Mouse (Mus musculus): ENCODE data around the gene Cmtm6. TPM values are rescaled to one million over a fixed set of nuclear protein-coding genes. Genes with fewer than 3 reads are reported as not detected.
A peak's percentile ranks its signal among the peaks of the same experiment; 100 is the strongest.

The Cmtm6 gene
- polyA plus RNA-seq, 1 experiment from 2014 or later = 87.8 TPM

DNA sequence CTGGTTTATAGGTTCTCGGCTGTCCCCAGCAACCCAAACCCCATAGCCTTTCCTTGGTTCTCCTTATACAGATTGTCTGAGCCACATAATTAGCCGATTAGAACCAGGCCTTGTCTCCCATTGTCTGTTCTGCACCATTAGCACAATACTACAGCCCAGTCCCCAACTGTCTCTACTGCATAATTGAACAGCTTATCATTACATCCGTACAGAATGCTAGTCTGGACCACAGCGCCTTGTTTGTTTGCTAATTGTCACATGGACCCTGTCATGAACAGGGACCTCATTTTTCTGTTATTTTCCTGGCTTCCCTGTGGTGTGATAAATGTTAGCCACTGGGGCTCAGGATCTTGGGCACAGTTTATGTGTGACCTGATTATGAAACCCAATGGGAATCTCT is 29.0 kb downstream of the Cmtm6 start:
- no peak for ATAC-seq
- peaks cover 31% of the 10 kb centered on the region; the same call in 1 of the 2 replicates for H3K36me3 ChIP-seq (ENCODE audit: control insufficient read depth, insufficient read depth)
- TF ChIP-seq CTCF (IDR thresholded peaks at IDR 0.05; ENCODE audit: low read depth) = no peak
- WGBS = 87% methylated on average over 4 of the region's 4 CpGs
- H3K9ac ChIP-seq (ENCODE audit: low read depth, low read length) = no peak overlapping the region
- no peaks in the 10 kb centered on the region for H3K4me1 ChIP-seq (replicated peaks; ENCODE audit: control insufficient read depth, insufficient read depth, low read length)
- no peaks in the 10 kb centered on the region for H3K27me3 ChIP-seq (replicated peaks; ENCODE audit: control insufficient read depth, insufficient read depth, low read length)
- H3K27ac ChIP-seq (ENCODE audit: low read depth, low read length) = no peak overlapping the region
- H3K9me3 ChIP-seq (ENCODE audit: control insufficient read depth) = no peaks in the 10 kb centered on the region
- no peak overlapping the region for H3K4me2 ChIP-seq (replicated peaks; ENCODE audit: low read depth)
- H3K4me3 ChIP-seq (ENCODE audit: low read depth, low read length) = no peak overlapping the region

DNA sequence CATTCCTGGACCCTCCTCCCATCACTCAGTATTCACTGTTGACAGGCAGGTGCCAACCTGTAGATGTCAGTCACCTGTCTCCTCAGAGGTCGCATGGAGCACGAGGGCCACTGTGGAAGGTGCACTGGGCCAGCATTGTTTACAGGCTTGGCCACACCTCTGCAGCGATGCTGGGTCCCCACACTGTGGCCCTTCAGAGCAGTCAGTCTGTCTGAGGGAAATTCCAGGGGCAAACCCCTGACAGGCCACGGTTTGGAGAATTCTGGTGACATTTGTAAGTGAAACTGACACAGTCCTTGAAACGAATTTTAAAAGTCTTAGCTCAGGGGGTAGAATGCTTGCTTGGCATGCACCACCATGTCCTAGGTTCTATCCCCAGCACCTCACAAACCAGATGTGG is 29.4 kb downstream of the Cmtm6 start:
- H3K4me3 ChIP-seq (ENCODE audit: low read depth, low read length) = no peak overlapping the region
- H3K9me3 ChIP-seq (ENCODE audit: control insufficient read depth) = no peaks in the 10 kb centered on the region
- no peaks in the 10 kb centered on the region for H3K27me3 ChIP-seq (replicated peaks; ENCODE audit: control insufficient read depth, insufficient read depth, low read length)
- H3K4me2 ChIP-seq (replicated peaks; ENCODE audit: low read depth) = no peak overlapping the region
- H3K9ac ChIP-seq (ENCODE audit: low read depth, low read length) = no peak overlapping the region
- no peak overlapping the region for H3K27ac ChIP-seq (ENCODE audit: low read depth, low read length)
- H3K36me3 ChIP-seq (ENCODE audit: control insufficient read depth, insufficient read depth) = peaks cover 31% of the 10 kb centered on the region; the same call in 1 of the 2 replicates
- ATAC-seq = no peak
- H3K4me1 ChIP-seq (replicated peaks; ENCODE audit: control insufficient read depth, insufficient read depth, low read length) = no peaks in the 10 kb centered on the region
- WGBS = 77% methylated on average over 5 of the region's 5 CpGs
- TF ChIP-seq CTCF (IDR thresholded peaks at IDR 0.05; ENCODE audit: low read depth) = no peak

DNA sequence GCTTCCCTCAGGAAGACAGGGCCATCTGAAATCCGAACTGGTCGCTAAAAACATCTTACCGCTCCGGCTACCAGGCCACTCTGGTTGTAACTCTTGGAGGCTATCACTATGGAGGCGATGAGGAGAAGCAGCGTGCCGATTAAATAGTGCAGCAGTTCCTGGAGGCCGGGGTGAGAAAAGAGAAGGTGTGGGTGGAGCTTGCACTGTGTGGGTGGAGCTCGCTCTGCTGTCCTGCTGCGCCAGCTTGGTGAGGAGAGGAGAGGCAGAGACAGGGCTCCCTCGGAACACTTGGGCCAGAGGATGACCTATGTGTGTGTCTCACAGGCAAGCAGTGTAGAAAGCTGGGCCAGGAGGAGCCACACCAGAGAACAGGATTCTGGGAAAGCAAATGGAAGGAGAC is 30.9 kb downstream of the Cmtm6 start:
- 65% methylated on average over 11 of the region's 11 CpGs for WGBS
- Histone ChIP-seq H3K9ac (ENCODE audit: low read depth, low read length) (no peak overlapping the region), H3K36me3 (ENCODE audit: control insufficient read depth, insufficient read depth) (peaks cover 25% of the 10 kb centered on the region; the same call in 1 of the 2 replicates), H3K4me2 (replicated peaks; ENCODE audit: low read depth) (no peak overlapping the region), H3K9me3 (ENCODE audit: control insufficient read depth) (no peaks in the 10 kb centered on the region), H3K4me1 (replicated peaks; ENCODE audit: control insufficient read depth, insufficient read depth, low read length) (no peaks in the 10 kb centered on the region), H3K27me3 (replicated peaks; ENCODE audit: control insufficient read depth, insufficient read depth, low read length) (no peaks in the 10 kb centered on the region), H3K4me3 (ENCODE audit: low read depth, low read length) (no peak overlapping the region), H3K27ac (ENCODE audit: low read depth, low read length) (no peak overlapping the region)
- no peak for ATAC-seq
- TF ChIP-seq CTCF (IDR thresholded peaks at IDR 0.05; ENCODE audit: low read depth) = no peak

DNA sequence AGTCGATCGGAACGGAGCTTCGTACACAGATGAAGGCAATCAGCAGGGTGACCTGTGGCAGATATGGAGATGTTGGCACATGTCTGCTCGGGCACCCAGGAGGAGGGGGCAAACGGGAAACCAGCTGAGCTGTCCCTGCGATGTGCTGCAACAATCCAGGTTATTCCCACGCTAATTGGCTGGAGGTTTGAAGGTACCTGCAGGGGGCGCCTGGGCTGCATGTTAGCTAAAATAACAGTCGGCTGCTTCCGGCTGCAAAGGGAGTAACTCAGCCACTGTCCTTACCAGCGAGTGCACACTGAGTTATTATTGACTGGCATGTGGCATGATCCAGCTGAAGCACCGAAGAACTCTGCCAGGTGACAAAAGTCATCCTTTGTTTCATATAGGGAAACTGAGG is 32.4 kb downstream of the Cmtm6 start:
- Histone ChIP-seq H3K9ac (ENCODE audit: low read depth, low read length) (no peak overlapping the region), H3K4me1 (replicated peaks; ENCODE audit: control insufficient read depth, insufficient read depth, low read length) (no peaks in the 10 kb centered on the region), H3K27me3 (replicated peaks; ENCODE audit: control insufficient read depth, insufficient read depth, low read length) (no peaks in the 10 kb centered on the region), H3K27ac (ENCODE audit: low read depth, low read length) (no peak overlapping the region), H3K4me3 (ENCODE audit: low read depth, low read length) (no peak overlapping the region), H3K36me3 (ENCODE audit: control insufficient read depth, insufficient read depth) (peaks cover 20% of the 10 kb centered on the region; the same call in 1 of the 2 replicates), H3K9me3 (ENCODE audit: control insufficient read depth) (no peaks in the 10 kb centered on the region), H3K4me2 (replicated peaks; ENCODE audit: low read depth) (no peak overlapping the region)
- no peak for ATAC-seq
- WGBS = 68% methylated on average over 13 of the region's 13 CpGs
- peak; percentile 74 for TF ChIP-seq CTCF (IDR thresholded peaks at IDR 0.05; ENCODE audit: low read depth)

DNA sequence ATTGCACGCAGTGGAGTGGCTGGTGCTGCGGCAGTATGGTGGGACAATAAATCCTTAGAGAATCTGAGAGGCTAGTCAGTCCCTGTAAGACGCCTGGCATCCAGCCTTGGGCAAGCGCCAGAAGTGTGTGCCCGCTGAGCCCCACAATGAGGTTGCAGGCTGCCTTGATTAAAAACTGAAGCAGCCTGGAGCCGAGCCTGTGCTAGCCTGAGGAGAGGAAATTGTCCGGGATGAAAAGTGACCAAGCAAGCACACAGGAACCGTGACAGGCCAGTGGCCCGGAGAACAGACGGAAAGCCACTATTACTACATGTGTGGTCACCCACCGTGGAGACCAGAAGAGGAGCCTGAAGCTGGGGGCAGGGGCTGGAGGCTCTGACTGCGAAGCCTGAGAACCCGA is 36.1 kb downstream of the Cmtm6 start:
- Histone ChIP-seq H3K36me3 (ENCODE audit: control insufficient read depth, insufficient read depth) (peaks cover 9% of the 10 kb centered on the region; the same call in 1 of the 2 replicates), H3K4me2 (replicated peaks; ENCODE audit: low read depth) (no peak overlapping the region), H3K9me3 (ENCODE audit: control insufficient read depth) (no peaks in the 10 kb centered on the region), H3K27me3 (replicated peaks; ENCODE audit: control insufficient read depth, insufficient read depth, low read length) (no peaks in the 10 kb centered on the region), H3K4me1 (replicated peaks; ENCODE audit: control insufficient read depth, insufficient read depth, low read length) (no peaks in the 10 kb centered on the region), H3K9ac (ENCODE audit: low read depth, low read length) (no peak overlapping the region), H3K4me3 (ENCODE audit: low read depth, low read length) (no peak overlapping the region), H3K27ac (ENCODE audit: low read depth, low read length) (no peak overlapping the region)
- no peak for ATAC-seq
- TF ChIP-seq CTCF (IDR thresholded peaks at IDR 0.05; ENCODE audit: low read depth) = no peak
- WGBS = 84% methylated on average over 13 of the region's 13 CpGs

DNA sequence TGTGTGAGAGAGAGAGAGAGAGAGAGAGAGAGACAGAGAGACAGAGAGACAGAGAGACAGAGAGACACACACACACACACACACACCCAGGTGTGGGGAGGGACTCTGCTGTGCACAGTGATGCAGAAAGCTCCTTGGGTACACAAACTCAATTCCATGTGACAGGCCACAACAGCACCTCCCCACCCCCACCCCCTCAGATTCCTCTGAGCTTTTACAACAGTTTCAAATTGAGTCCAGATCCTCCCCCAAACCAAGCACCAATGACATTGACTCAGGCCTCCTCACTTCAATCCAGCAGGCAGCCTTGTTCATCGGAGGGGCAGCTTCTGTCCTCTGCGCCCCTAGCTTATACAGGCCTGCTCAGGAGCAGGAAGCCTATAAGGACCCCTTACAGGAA is 36.6 kb downstream of the Cmtm6 start:
- no peak for TF ChIP-seq CTCF (IDR thresholded peaks at IDR 0.05; ENCODE audit: low read depth)
- Histone ChIP-seq H3K27ac (ENCODE audit: low read depth, low read length) (no peak overlapping the region), H3K27me3 (replicated peaks; ENCODE audit: control insufficient read depth, insufficient read depth, low read length) (no peaks in the 10 kb centered on the region), H3K4me3 (ENCODE audit: low read depth, low read length) (no peak overlapping the region), H3K9me3 (ENCODE audit: control insufficient read depth) (no peaks in the 10 kb centered on the region), H3K4me1 (replicated peaks; ENCODE audit: control insufficient read depth, insufficient read depth, low read length) (no peaks in the 10 kb centered on the region), H3K36me3 (ENCODE audit: control insufficient read depth, insufficient read depth) (0 out of 2 replicates have a peak, but pooled peaks cover 13% of the 10 kb centered on the region), H3K9ac (ENCODE audit: low read depth, low read length) (no peak overlapping the region), H3K4me2 (replicated peaks; ENCODE audit: low read depth) (no peak overlapping the region)
- no peak for ATAC-seq
- 87% methylated on average over 2 of the region's 2 CpGs for WGBS

DNA sequence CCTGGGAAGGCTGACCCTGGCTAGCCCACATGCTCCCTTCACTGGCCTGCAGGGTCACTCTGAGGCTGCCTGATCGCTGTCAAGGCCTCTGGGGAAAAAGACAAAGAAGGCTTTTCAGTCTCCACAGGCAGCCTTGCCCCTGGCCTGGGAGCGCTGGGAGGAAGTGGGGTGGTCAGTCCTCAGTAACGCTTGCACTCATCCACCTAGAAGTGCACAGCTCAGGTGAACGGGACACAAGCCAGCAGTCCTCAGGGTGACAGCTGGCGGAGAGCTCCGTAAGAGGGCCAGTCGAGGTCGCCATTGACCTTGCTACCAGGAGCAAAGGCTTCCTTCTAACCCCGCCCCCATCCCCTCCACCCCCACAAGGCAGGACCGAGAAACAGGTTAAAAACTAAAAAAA is 37.1 kb downstream of the Cmtm6 start:
- Histone ChIP-seq H3K27ac (ENCODE audit: low read depth, low read length) (no peak overlapping the region), H3K4me1 (replicated peaks; ENCODE audit: control insufficient read depth, insufficient read depth, low read length) (no peaks in the 10 kb centered on the region), H3K4me2 (replicated peaks; ENCODE audit: low read depth) (no peak overlapping the region), H3K4me3 (ENCODE audit: low read depth, low read length) (no peak overlapping the region), H3K36me3 (ENCODE audit: control insufficient read depth, insufficient read depth) (0 out of 2 replicates have a peak, but pooled peaks cover 13% of the 10 kb centered on the region), H3K9me3 (ENCODE audit: control insufficient read depth) (no peaks in the 10 kb centered on the region), H3K27me3 (replicated peaks; ENCODE audit: control insufficient read depth, insufficient read depth, low read length) (no peaks in the 10 kb centered on the region), H3K9ac (ENCODE audit: low read depth, low read length) (no peak overlapping the region)
- no peak for TF ChIP-seq CTCF (IDR thresholded peaks at IDR 0.05; ENCODE audit: low read depth)
- WGBS = 75% methylated on average over 10 of the region's 10 CpGs
- no peak for ATAC-seq
